Mouse (Mus musculus): ENCODE data around the gene Rtn2. TPM values are rescaled to one million over a fixed set of nuclear protein-coding genes. Genes with fewer than 3 reads are reported as not detected.
A peak's percentile ranks its signal among the peaks of the same experiment; 100 is the strongest.

The Rtn2 gene
- total RNA-seq, 2 experiments from 2014 or later, result 20.2 to 59.7 TPM

GRCm38 (mm10) chr7:19344938-19345471 lies 62.6 kb downstream of the Rtn2 start:
- peak; percentile 94 for DNase-seq

Other genes with a start within 250 kb of the Rtn2 start
- not detected for gene Rsph6a, start 227.9 kb upstream of the Rtn2 start, total RNA-seq (2021)
- 10 to 100 TPM; 43.5 to 48.4 TPM for gene Dmwd, start 206.4 kb upstream of the Rtn2 start, total RNA-seq (2021)
- 10 to 100 TPM; 51.8 to 93.9 TPM for gene Dmpk, start 198.8 kb upstream of the Rtn2 start, total RNA-seq (2021)
- gene Six5, start 188.0 kb upstream of the Rtn2 start, total RNA-seq (2021), result 10 to 100 TPM; 12.3 to 17.3 TPM
- gene Gm4969, start 164.3 kb upstream of the Rtn2 start, total RNA-seq (2021), result under 1 TPM; 0.21 to 0.24 TPM
- 10 to 100 TPM; 10.7 to 11.1 TPM for gene Fbxo46, start 162.8 kb upstream of the Rtn2 start, total RNA-seq (2021)
- 10 to 100 TPM; 12.5 to 12.6 TPM for gene Qpctl, start 133.3 kb upstream of the Rtn2 start, total RNA-seq (2021)
- gene Snrpd2, start 132.9 kb upstream of the Rtn2 start, total RNA-seq (2021), result 10 to 100 TPM; 90.1 to 91.2 TPM
- gene Gipr, start 116.5 kb upstream of the Rtn2 start, total RNA-seq (2021), result under 1 TPM; 0.75 to 0.94 TPM
- 10 to 100 TPM; 37.7 to 41.0 TPM for gene Eml2, start 106.2 kb upstream of the Rtn2 start, total RNA-seq (2021)
- gene Gpr4, start 70.1 kb upstream of the Rtn2 start, total RNA-seq (2021), result 1 to 10 TPM; 7.4 to 9.2 TPM
- 10 to 100 TPM; 26.5 to 26.6 TPM for gene Opa3, start 54.3 kb upstream of the Rtn2 start, total RNA-seq (2021)
- gene Vasp, start 10.8 kb upstream of the Rtn2 start, total RNA-seq (2021), result 10 to 100 TPM; 73.9 to 77.2 TPM
- under 1 TPM in 1 of 2 experiments, not detected in 1; 0.30 TPM for gene Ppm1n, start 2.6 kb upstream of the Rtn2 start, total RNA-seq (2021)
- 10 to 100 TPM in 1 of 2 experiments, 1 to 10 TPM in 1; 1.2 to 12.9 TPM for gene Fosb, start 27.4 kb downstream of the Rtn2 start, total RNA-seq (2021)
- 10 to 100 TPM; 37.1 to 41.3 TPM for gene Ercc1, start 62.2 kb downstream of the Rtn2 start, total RNA-seq (2021)
- gene Cd3eap, start 76.9 kb downstream of the Rtn2 start, total RNA-seq (2021), result 10 to 100 TPM; 11.5 to 11.7 TPM
- gene Ppp1r13l, start 77.1 kb downstream of the Rtn2 start, total RNA-seq (2021), result 1 to 10 TPM; 5.0 to 6.0 TPM
- 10 to 100 TPM; 18.8 to 29.0 TPM for gene Ercc2, start 99.4 kb downstream of the Rtn2 start, total RNA-seq (2021)
- gene Klc3, start 121.5 kb downstream of the Rtn2 start, total RNA-seq (2021), result 1 to 10 TPM; 1.4 to 1.7 TPM
- 100 to 1,000 TPM; 346 to 973 TPM for gene Ckm, start 122.2 kb downstream of the Rtn2 start, total RNA-seq (2021)
- gene Mark4, start 176.2 kb downstream of the Rtn2 start, total RNA-seq (2021), result 10 to 100 TPM; 35.0 to 37.1 TPM
- gene Exoc3l2, start 180.7 kb downstream of the Rtn2 start, total RNA-seq (2021), result 10 to 100 TPM; 17.4 to 17.9 TPM
- 1 to 10 TPM; 5.2 to 5.4 TPM for gene Bloc1s3, start 225.7 kb downstream of the Rtn2 start, total RNA-seq (2021)
- 10 to 100 TPM; 76.6 to 80.9 TPM for gene Trappc6a, start 225.8 kb downstream of the Rtn2 start, total RNA-seq (2021)
- under 1 TPM; 0.18 to 0.21 TPM for gene Nkpd1, start 235.2 kb downstream of the Rtn2 start, total RNA-seq (2021)